Mouse (Mus musculus) midbrain, embryonic 14.5 days (tissue): ENCODE results near the gene Ephx3. TPM values are rescaled to one million over a fixed set of nuclear protein-coding genes. Genes with fewer than 3 reads are reported as not detected.

Source experiments
- ATAC-seq: fragments of 200-750 bp; cut with Nextera tagmentation; 2 replicates; pipeline ENCODE4 v1.8.0; 2017; ENCODE audit warnings: moderate number of reproducible peaks, moderate library complexity; ENCODE audit not compliant: low FRiP score, low TSS enrichment
- DNase-seq: peaks from one replicate; pipeline ENCODE4 v3.0.0-alpha.2; 2015
- H3K27ac ChIP-seq: fragments of 300-500 bp; sonication (generic); replicated peaks from 2 replicates; pipeline ENCODE4 v1.5.1; 2014; ENCODE audit warnings: mild to moderate bottlenecking, low read depth, low read length, moderate library complexity
- H3K27me3 ChIP-seq: fragments of 300-500 bp; sonication (generic); 2 replicates; pipeline ENCODE4 v1.6.1; 2014; ENCODE audit warnings: low read length, control low read depth, mixed read lengths; ENCODE audit not compliant: control insufficient read depth, insufficient read depth
- H3K36me3 ChIP-seq: fragments of 300-500 bp; sonication (generic); 2 replicates; pipeline ENCODE4 v1.6.1; 2014; ENCODE audit warnings: low read length, control low read depth; ENCODE audit not compliant: control insufficient read depth, insufficient read depth
- H3K4me1 ChIP-seq: fragments of 300-500 bp; sonication (generic); 2 replicates; pipeline ENCODE4 v1.6.1; 2014; ENCODE audit warnings: mild to moderate bottlenecking, antibody characterized with exemption, low read length, control low read depth; ENCODE audit not compliant: control insufficient read depth, insufficient read depth
- H3K4me2 ChIP-seq: fragments of 300-500 bp; sonication (generic); 2 replicates; pipeline ENCODE4 v1.6.1; 2014; ENCODE audit warnings: mild to moderate bottlenecking, low read length, moderate library complexity
- H3K4me3 ChIP-seq: fragments of 300-500 bp; sonication (generic); replicated peaks from 2 replicates; pipeline ENCODE4 v1.5.1; 2014; ENCODE audit warnings: low read depth, low read length
- H3K9ac ChIP-seq: fragments of 300-500 bp; sonication (generic); replicated peaks from 2 replicates; pipeline ENCODE4 v1.6.1; 2014; ENCODE audit warnings: mild to moderate bottlenecking, low read length, moderate library complexity
- H3K9me3 ChIP-seq: fragments of 300-500 bp; sonication (generic); 2 replicates; pipeline ENCODE4 v1.6.1; 2016; ENCODE audit warnings: low read length, control low read depth, mixed read lengths; ENCODE audit not compliant: control insufficient read depth
- WGBS: fragments of 180-500 bp; shearing (Covaris S2); extraction: QIAGEN DNeasy Blood & Tissue Kit; methylation state at CpG from one replicate; pipeline ENCODE4 v1.1.7; 2014; 5-methylcytosine and 5-hydroxymethylcytosine counted together
- polyA plus RNA-seq: library from polyadenylated mRNA; unstranded; fragments of >200 nt; fragmentation: Nextera tagmentation; extraction: Ambion mirVana; gene quantifications from 2 replicates; pipeline ENCODE4 v1.2.1, GENCODE M21; 2014

Ephx3 gene
- polyA plus RNA-seq, 1 experiment from 2014 or later, result not detected

- H3K4me3 ChIP-seq, result peak within 1 kb of the TSS; percentile 49
- 0% methylated on average over 32 of the region's 39 CpGs for WGBS
- ATAC-seq, result peak; percentile 35
- no peaks in the 10 kb centered on the region for H3K9me3 ChIP-seq
- peak within 1 kb of the TSS; percentile 85 for H3K4me2 ChIP-seq
- no peaks in the 10 kb centered on the region for H3K36me3 ChIP-seq
- DNase-seq, result peak; percentile 82
- H3K27me3 ChIP-seq, result no peaks in the 10 kb centered on the region
- H3K4me1 ChIP-seq, result peaks cover 24% of the 10 kb centered on the region
- peak within 1 kb of the TSS; percentile 70 for H3K9ac ChIP-seq
- peak within 1 kb of the TSS; percentile 84 for H3K27ac ChIP-seq
Measured at GRCm38 (mm10) chr17:32166687-32167086, 22.7 kb downstream of the Ephx3 start, which contains the start of gene Notch3. Gene Notch3, minus strand, starts transcription at chr17:32166852.

- peak; percentile 66 for ATAC-seq
- no peaks in the 10 kb centered on the region for H3K27me3 ChIP-seq
- under 1% methylated on average over 35 of the region's 43 CpGs for WGBS
- no peaks in the 10 kb centered on the region for H3K36me3 ChIP-seq
- peaks cover 24% of the 10 kb centered on the region for H3K4me1 ChIP-seq
- no peaks in the 10 kb centered on the region for H3K9me3 ChIP-seq
- DNase-seq, result peak; percentile 93
- peak overlapping the region; percentile 70 for H3K9ac ChIP-seq
- H3K27ac ChIP-seq, result peak overlapping the region; percentile 84
- peak overlapping the region; percentile 85 for H3K4me2 ChIP-seq
- H3K4me3 ChIP-seq, result peak overlapping the region; percentile 49
Measured at GRCm38 (mm10) chr17:32165803-32166595, 23.4 kb downstream of the Ephx3 start.

- Histone ChIP-seq H3K4me2 (peak overlapping the region; percentile 85), H3K9me3 (no peaks in the 10 kb centered on the region), H3K36me3 (no peaks in the 10 kb centered on the region), H3K4me3 (peak overlapping the region; percentile 49), H3K27ac (peak overlapping the region; percentile 84), H3K27me3 (no peaks in the 10 kb centered on the region), H3K9ac (peak overlapping the region; percentile 70), H3K4me1 (peaks cover 24% of the 10 kb centered on the region)
- ATAC-seq, result peak; percentile 74
- DNase-seq, result no peak
- WGBS, result 5% methylated on average over 9 of the region's 9 CpGs
Measured at GRCm38 (mm10) chr17:32165266-32165802, 24.0 kb downstream of the Ephx3 start.

- Histone ChIP-seq H3K9ac (no peak overlapping the region), H3K4me1 (peaks cover 24% of the 10 kb centered on the region), H3K27me3 (no peaks in the 10 kb centered on the region), H3K9me3 (no peaks in the 10 kb centered on the region), H3K4me2 (peak overlapping the region; percentile 85), H3K4me3 (no peak overlapping the region), H3K36me3 (no peaks in the 10 kb centered on the region), H3K27ac (peak overlapping the region; percentile 84; the same call in 1 of the 2 replicates)
- ATAC-seq (no peak), DNase-seq (no peak)
Measured at GRCm38 (mm10) chr17:32164780-32165179, 24.6 kb downstream of the Ephx3 start.

- no peak overlapping the region for H3K9ac ChIP-seq
- ATAC-seq, result no peak
- 57% methylated on average over 6 of the region's 6 CpGs for WGBS
- peak; percentile 41 for DNase-seq
- H3K36me3 ChIP-seq, result no peaks in the 10 kb centered on the region
- no peaks in the 10 kb centered on the region for H3K9me3 ChIP-seq
- H3K4me1 ChIP-seq, result peaks cover 24% of the 10 kb centered on the region
- H3K27me3 ChIP-seq, result no peaks in the 10 kb centered on the region
- H3K27ac ChIP-seq, result 0 out of 2 replicates have a peak overlapping the region, but pooled peaks have one; percentile 6
- peak overlapping the region; percentile 17; the same call in 1 of the 2 replicates for H3K4me2 ChIP-seq
- no peak overlapping the region for H3K4me3 ChIP-seq
Measured at GRCm38 (mm10) chr17:32163910-32164650, 25.3 kb downstream of the Ephx3 start.

GRCm38 (mm10) chr17:32162112-32162850, 27.1 kb downstream of the Ephx3 start:
- H3K9me3 ChIP-seq, result no peaks in the 10 kb centered on the region
- peak overlapping the region; percentile 93 for H3K4me2 ChIP-seq
- peaks cover 24% of the 10 kb centered on the region for H3K4me1 ChIP-seq
- peak overlapping the region; percentile 67 for H3K9ac ChIP-seq
- 0 out of 2 replicates have a peak, but pooled peaks cover 2% of the 10 kb centered on the region for H3K36me3 ChIP-seq
- H3K4me3 ChIP-seq, result peak overlapping the region; percentile 59
- no peaks in the 10 kb centered on the region for H3K27me3 ChIP-seq
- ATAC-seq, result 0 out of 2 replicates have a peak, but pooled peaks have one; percentile 13
- WGBS, result 2% methylated on average over 58 of the region's 58 CpGs
- peak overlapping the region; percentile 20 for H3K27ac ChIP-seq
- DNase-seq, result peak; percentile 86

- no peak for ATAC-seq
Measured at GRCm38 (mm10) chr17:32160882-32161281, 28.5 kb downstream of the Ephx3 start.

GRCm38 (mm10) chr17:32158841-32159240, 30.5 kb downstream of the Ephx3 start:
- Histone ChIP-seq H3K27ac (no peak overlapping the region), H3K4me3 (no peak overlapping the region), H3K4me2 (no peak overlapping the region), H3K4me1 (no peaks in the 10 kb centered on the region), H3K36me3 (peaks cover 10% of the 10 kb centered on the region), H3K9me3 (no peaks in the 10 kb centered on the region), H3K27me3 (no peaks in the 10 kb centered on the region), H3K9ac (no peak overlapping the region)
- ATAC-seq (no peak), DNase-seq (no peak)
- WGBS, result 91% methylated on average over 13 of the region's 13 CpGs

More at GRCm38 (mm10) chr17:32160882-32161281, 28.5 kb downstream of the Ephx3 start:
- Histone ChIP-seq H3K36me3 (peaks cover 2% of the 10 kb centered on the region; the same call in 1 of the 2 replicates), H3K4me3 (no peak overlapping the region), H3K9ac (no peak overlapping the region), H3K4me1 (peaks cover 13% of the 10 kb centered on the region), H3K9me3 (no peaks in the 10 kb centered on the region), H3K27me3 (no peaks in the 10 kb centered on the region), H3K27ac (no peak overlapping the region), H3K4me2 (no peak overlapping the region)
- no peak for DNase-seq
- WGBS, result 90% methylated on average over 4 of the region's 4 CpGs
